Mouse (Mus musculus) naive thymus-derived CD4-positive, alpha-beta T cell, adult 5 months (primary cell): ENCODE measurements around the gene Arsj. TPM values are rescaled to one million over a fixed set of nuclear protein-coding genes. Genes with fewer than 3 reads are reported as not detected.

Experiments
- polyA plus RNA-seq: library from polyadenylated mRNA; unstranded; fragments of 100-300 nt; shearing (Covaris generic); gene quantifications from one replicate; pipeline ENCODE4 v1.2.1, GENCODE M21; 2017

The Arsj gene
- not detected for polyA plus RNA-seq

GRCm38 (mm10) chr3:126363568-126364505 is at the start of gene Arsj:
TSS of gene Arsj (plus strand) at chr3:126363684.

Other genes starting within 250 kb of the Arsj start
- 115 TPM for gene Camk2d, start 232.6 kb downstream of the Arsj start, polyA plus RNA-seq